Mouse (Mus musculus) CD4-positive naive resting alpha-beta T cell, adult 57 days (primary cell): ENCODE results near the gene Gm36210. TPM values are rescaled to one million over a fixed set of nuclear protein-coding genes. Genes with fewer than 3 reads are reported as not detected.

Experiments used
- total RNA-seq: library from RNA; stranded (reverse); gene quantifications from one replicate; pipeline ENCODE4 v1.2.4, GENCODE M21; 2023

Gene Gm36210
- total RNA-seq, result not detected

DNA sequence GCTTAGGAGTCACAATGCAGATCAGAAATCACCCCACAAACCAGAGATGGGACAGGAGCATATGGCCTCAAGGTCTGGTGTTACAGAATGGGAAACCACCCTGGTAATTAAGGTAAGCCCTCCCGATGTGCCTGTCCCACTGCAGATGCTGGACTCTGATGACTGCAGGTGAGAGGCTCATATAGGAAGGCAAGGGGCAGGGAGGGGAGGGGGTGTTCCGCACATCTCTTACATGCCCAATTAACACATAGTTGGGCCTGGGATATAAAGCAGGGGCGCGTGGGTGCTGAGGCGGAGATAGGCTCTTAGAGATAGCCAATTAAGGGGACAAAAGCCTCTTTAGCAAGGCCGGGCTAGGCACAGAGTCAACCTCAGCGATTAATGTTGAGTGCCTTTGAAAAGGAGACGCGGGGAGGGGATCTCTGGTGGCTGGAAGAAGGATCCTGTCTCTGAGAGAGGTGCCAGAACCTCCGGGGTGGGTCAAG is at the start of gene Gm36210:
Gene Gm36210 (minus strand): TSS at position 51 of the 485 bp plus-strand sequence.

DNA sequence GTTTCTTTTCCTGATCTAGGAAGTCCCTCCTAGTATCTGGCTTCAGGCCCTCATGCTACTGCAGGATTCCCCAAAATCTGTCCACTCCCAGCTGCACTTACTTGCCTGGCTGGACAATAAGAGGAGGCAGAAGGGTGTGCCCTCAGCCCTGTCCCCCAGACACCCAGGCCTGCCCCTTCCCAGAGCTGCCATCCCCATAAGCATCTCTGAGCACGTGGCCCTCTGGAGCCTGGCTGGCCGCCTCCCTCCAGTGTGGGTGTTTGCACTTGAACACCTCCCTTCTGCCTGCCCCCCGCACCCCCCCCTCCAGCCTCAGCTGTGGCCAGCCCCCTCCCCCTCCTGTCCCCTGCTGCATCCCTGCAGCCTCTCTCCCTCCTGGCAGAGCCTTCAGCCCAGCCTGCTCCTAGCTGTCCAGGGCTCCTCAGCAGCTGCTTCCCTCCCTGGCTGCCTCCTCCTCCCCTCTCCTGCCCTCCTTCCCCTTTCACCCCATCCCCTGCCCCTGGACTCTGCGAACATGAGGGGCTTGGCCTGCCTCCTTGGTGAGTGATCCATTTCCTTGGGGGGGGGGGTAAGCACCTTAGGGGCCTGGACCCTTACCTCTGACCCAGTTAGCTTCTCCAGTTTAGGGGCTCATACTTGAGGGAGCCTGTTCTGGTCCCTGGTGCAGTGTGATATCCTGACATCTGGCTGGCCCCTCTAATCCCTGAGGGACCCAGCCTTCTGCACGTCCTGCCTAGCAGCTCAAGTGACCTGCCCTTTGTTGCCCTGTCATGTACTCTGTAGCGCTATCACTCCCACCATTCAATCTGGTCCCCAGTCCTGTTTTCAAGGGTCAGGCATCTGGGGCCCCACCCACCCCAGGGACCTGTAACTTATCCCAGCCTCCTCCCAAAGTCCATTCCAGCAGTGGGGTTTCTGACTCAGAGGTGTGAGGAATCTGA is 19.4 kb upstream of the Gm36210 start, which contains the start of gene Ssc5d:
Gene Ssc5d (plus strand): TSS at position 345 of the 941 bp plus-strand sequence.

DNA sequence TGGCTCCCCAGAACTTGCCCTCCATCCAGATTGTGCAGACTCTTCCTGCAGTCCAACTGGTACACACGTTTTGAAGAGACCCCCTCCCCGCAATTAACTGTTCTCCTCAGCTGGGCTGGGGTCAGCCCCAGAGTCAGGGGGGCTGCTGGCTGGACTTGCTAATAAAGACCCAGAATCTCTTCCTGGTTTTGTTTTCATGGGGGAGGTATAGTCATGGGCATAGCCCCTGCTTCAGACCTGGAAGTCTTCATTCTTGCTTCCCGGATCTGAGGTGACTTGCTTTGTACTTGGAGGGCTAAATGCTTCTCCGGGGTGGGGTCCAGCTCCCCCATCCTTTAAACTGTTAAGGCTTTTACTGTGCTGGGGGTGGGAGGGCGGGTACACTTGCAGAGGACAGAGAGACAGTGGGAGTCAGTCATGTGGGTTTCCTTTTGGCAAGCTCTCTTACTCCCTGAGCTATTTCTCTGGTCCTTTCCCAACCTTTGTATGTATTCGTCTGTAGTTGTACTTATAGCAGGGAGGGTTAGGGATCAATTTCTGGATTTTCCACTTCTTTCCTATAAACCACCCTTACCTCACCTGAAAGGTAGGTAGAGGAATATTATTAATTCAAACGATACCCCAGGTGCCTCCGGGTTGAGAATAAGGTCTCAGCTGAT is 15.6 kb upstream of the Gm36210 start, which contains the start of gene Nat14:
Gene Nat14 (plus strand): TSS at position 205 of the 659 bp plus-strand sequence.

DNA sequence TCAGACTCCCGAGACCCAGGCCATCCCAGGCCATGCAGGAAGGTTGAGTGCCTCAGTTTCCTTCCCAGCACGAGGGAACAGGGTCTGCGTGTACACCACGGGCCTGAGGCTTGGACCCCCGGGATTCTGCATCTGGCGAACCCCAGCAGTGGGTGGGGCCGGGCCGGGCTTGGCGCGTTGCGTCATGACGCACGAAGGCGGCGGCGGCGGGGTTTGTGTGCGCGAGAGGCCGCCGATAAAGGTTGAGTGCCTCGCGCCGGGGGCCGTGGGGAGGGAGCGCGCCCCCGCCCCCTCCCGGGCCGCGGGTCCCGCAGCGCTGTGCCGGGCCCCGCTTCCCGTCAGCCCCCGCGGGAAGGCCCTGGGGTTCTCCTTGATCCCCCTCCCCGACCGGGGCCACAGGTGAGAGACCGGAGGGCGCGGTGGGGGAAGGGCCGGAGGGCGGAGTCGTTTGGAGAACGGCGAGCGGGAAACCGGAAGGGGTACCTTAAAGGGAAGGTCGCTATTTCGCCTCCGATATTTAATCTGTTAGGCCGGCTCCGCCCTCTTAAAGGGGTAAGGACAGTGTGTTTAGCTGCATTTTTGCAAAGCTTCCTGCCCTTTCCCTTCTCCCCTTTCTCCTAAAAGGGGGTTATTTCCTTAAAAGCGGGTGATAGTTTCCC is 8.8 kb upstream of the Gm36210 start, which contains the start of gene Zfp628:
Gene Zfp628 (plus strand): TSS at position 211 of the 659 bp plus-strand sequence.

DNA sequence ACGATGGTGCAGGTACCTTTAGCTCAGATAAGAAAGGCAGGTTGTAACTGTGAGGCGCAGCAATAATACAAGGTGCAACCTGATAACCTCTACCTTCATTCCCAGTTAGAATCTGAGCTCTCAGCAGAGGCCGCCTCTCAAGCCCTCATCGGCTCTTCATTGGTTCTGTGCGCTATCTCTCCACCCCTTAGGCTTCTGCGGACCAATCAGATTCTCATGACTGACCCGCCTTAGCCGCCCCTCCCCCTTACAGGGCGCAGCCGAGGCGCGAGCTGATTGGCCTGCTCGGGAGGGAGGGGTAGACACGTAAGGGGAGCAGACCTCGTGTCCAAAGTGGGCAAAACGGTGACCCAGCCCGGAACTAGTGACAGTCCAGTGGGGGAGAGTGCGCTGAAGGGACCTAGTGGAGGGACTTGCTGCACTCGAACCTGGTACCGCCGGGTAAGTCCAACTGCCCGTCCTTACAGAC is 29.5 kb downstream of the Gm36210 start, which contains the start of gene Isoc2a:
Gene Isoc2a (plus strand): TSS at position 401 of the 469 bp plus-strand sequence.

GRCm38 (mm10) chr7:4870133-4870532 is 36.2 kb downstream of the Gm36210 start, which contains the start of gene Isoc2b:
Isoc2b (minus strand) TSS chr7:4870258.

Other genes starting within 250 kb of the Gm36210 start
- gene Ppp6r1, start 247.5 kb downstream of the Gm36210 start, total RNA-seq, result 282 TPM
- gene Hspbp1, start 221.4 kb downstream of the Gm36210 start, total RNA-seq, result 76.6 TPM
- gene Brsk1, start 215.9 kb downstream of the Gm36210 start, total RNA-seq, result not detected
- not detected for gene Tmem150b, start 181.3 kb downstream of the Gm36210 start, total RNA-seq
- 70.4 TPM for gene Kmt5c, start 166.4 kb downstream of the Gm36210 start, total RNA-seq
- gene Cox6b2, start 153.4 kb downstream of the Gm36210 start, total RNA-seq, result 4.6 TPM
- not detected for gene Fam71e2, start 135.2 kb downstream of the Gm36210 start, total RNA-seq
- not detected for gene Il11, start 123.7 kb downstream of the Gm36210 start, total RNA-seq
- not detected for gene Tmem190, start 123.6 kb downstream of the Gm36210 start, total RNA-seq
- 2.7 TPM for gene Tmem238, start 116.9 kb downstream of the Gm36210 start, total RNA-seq
- gene Rpl28, start 113.6 kb downstream of the Gm36210 start, total RNA-seq, result 2,201 TPM
- 163 TPM for gene Ube2s, start 93.9 kb downstream of the Gm36210 start, total RNA-seq
- 2.3 TPM for gene Shisa7, start 61.8 kb downstream of the Gm36210 start, total RNA-seq
- gene Isoc2b, start 36.3 kb downstream of the Gm36210 start, total RNA-seq, result 9.7 TPM
- gene Isoc2a, start 29.4 kb downstream of the Gm36210 start, total RNA-seq, result 13.4 TPM
- gene Zfp628, start 8.7 kb upstream of the Gm36210 start, total RNA-seq, result 35.2 TPM
- gene Nat14, start 15.5 kb upstream of the Gm36210 start, total RNA-seq, result 13.9 TPM
- gene Ssc5d, start 19.3 kb upstream of the Gm36210 start, total RNA-seq, result 0.47 TPM
- not detected for gene Sbk2, start 57.9 kb upstream of the Gm36210 start, total RNA-seq
- gene Sbk3, start 64.7 kb upstream of the Gm36210 start, total RNA-seq, result not detected
- 34.3 TPM for gene Zfp579, start 89.6 kb upstream of the Gm36210 start, total RNA-seq
- gene Zfp524, start 107.9 kb upstream of the Gm36210 start, total RNA-seq, result 14.7 TPM
- gene Fiz1, start 108.2 kb upstream of the Gm36210 start, total RNA-seq, result 47.3 TPM
- not detected for gene Gm44973, start 109.0 kb upstream of the Gm36210 start, total RNA-seq
- gene Zfp865, start 113.9 kb upstream of the Gm36210 start, total RNA-seq, result 57.5 TPM
- 0.44 TPM for gene Ccdc106, start 114.0 kb upstream of the Gm36210 start, total RNA-seq
- gene 4632433K11Rik, start 127.6 kb upstream of the Gm36210 start, total RNA-seq, result not detected
- 7.4 TPM for gene Zfp784, start 131.9 kb upstream of the Gm36210 start, total RNA-seq
- gene Zfp580, start 145.0 kb upstream of the Gm36210 start, total RNA-seq, result 2.9 TPM
- gene U2af2, start 155.6 kb upstream of the Gm36210 start, total RNA-seq, result 436 TPM
- 110 TPM for gene Epn1, start 173.7 kb upstream of the Gm36210 start, total RNA-seq
- not detected for gene Rfpl4, start 210.4 kb upstream of the Gm36210 start, total RNA-seq
- not detected for gene Rasl2-9, start 219.4 kb upstream of the Gm36210 start, total RNA-seq
- not detected for gene Vmn1r55, start 243.2 kb upstream of the Gm36210 start, total RNA-seq